Mouse (Mus musculus): Measurements from ENCODE around the gene 1700025G04Rik.
A peak's percentile ranks its signal among the peaks of the same experiment; 100 is the strongest.

The 1700025G04Rik gene

GRCm38 (mm10) chr1:152090018-152090553, at the start of gene 1700025G04Rik:
Gene 1700025G04Rik (minus strand): TSS chr1:152090125.
- peak; percentile 89 to 95 for DNase-seq

GRCm38 (mm10) chr1:152139496-152139895, 49.6 kb upstream of the 1700025G04Rik start:
- no peak for DNase-seq

GRCm38 (mm10) chr1:152130029-152130727, 40.3 kb upstream of the 1700025G04Rik start:
- peak; percentile 64 to 79 for DNase-seq

- DNase-seq = no peak
These were observed 35.5 kb upstream of the 1700025G04Rik start for GRCm38 (mm10) chr1:152125451-152125850.

- DNase-seq = no peak
These were observed 20.2 kb upstream of the 1700025G04Rik start for GRCm38 (mm10) chr1:152110123-152110522.

GRCm38 (mm10) chr1:152106136-152106535, 16.2 kb upstream of the 1700025G04Rik start:
- no peak for DNase-seq

GRCm38 (mm10) chr1:152105246-152105645, 15.3 kb upstream of the 1700025G04Rik start:
- no peak for DNase-seq

- DNase-seq = no peak
These were observed 11.8 kb upstream of the 1700025G04Rik start for GRCm38 (mm10) chr1:152101746-152102145.

GRCm38 (mm10) chr1:152096045-152096444, 6.1 kb upstream of the 1700025G04Rik start:
- DNase-seq = no peak

GRCm38 (mm10) chr1:152090564-152091545, 930 bp upstream of the 1700025G04Rik start:
- DNase-seq = peak; percentile 51 to 63

- DNase-seq = peak; percentile 54 to 60
These were observed 399 bp downstream of the 1700025G04Rik start for GRCm38 (mm10) chr1:152089526-152089925.

GRCm38 (mm10) chr1:152088791-152089401, 1.0 kb downstream of the 1700025G04Rik start:
- DNase-seq = peak; percentile 38 to 40

- DNase-seq = no peak
These were observed 1.9 kb downstream of the 1700025G04Rik start for GRCm38 (mm10) chr1:152088030-152088429.

- DNase-seq = no peak
These were observed 3.0 kb downstream of the 1700025G04Rik start for GRCm38 (mm10) chr1:152086951-152087350.

GRCm38 (mm10) chr1:152085561-152085960, 4.4 kb downstream of the 1700025G04Rik start:
- no peak for DNase-seq

- peak; percentile 47 to 56 for DNase-seq
These were observed 5.1 kb downstream of the 1700025G04Rik start for GRCm38 (mm10) chr1:152084638-152085345.

GRCm38 (mm10) chr1:152081954-152082711, 7.8 kb downstream of the 1700025G04Rik start:
- no peak for DNase-seq

GRCm38 (mm10) chr1:152081121-152081520, 8.8 kb downstream of the 1700025G04Rik start:
- no peak for DNase-seq

- no peak for DNase-seq
These were observed 9.7 kb downstream of the 1700025G04Rik start for GRCm38 (mm10) chr1:152080244-152080643.

- DNase-seq = no peak
These were observed 12.7 kb downstream of the 1700025G04Rik start for GRCm38 (mm10) chr1:152077171-152077715.

- no peak for DNase-seq
These were observed 13.6 kb downstream of the 1700025G04Rik start for GRCm38 (mm10) chr1:152076222-152076845.
